Mouse (Mus musculus): ENCODE results near the gene Pibf1. TPM values are rescaled to one million over a fixed set of nuclear protein-coding genes. Genes with fewer than 3 reads are reported as not detected.

The Pibf1 gene
- total and polyA plus RNA-seq, 3 experiments: 8.4 to 11.0 TPM; not detected in 1

DNA sequence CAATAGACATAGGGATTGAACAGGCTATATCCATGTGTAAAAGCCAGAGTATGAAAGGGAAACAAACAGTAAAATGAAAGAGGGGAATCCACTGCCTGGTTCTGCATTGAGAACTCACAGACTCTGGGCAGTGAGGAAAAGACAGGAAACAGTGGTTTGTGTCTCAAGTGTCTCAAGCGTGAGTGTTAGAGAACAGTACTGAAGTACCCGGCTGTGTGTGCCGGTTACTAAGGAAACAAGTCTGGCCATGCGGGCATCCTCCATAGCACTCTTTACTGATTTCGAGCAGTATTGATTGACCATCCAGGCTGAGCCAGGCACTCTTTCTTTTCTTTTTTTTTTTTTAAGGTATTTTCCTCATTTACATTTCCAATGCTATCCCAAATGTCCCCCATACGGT is 60.7 kb downstream of the Pibf1 start:
- Histone ChIP-seq H3K4me1 (ENCODE audit: control insufficient read depth in 1 of 2, insufficient read depth in 2 of 2, low read length in 2 of 2) (no peaks in the 10 kb centered on the region), H3K79me2 (ENCODE audit: control insufficient read depth, insufficient read depth, low read length, poor library complexity) (no peaks in the 10 kb centered on the region), H3K9ac (ENCODE audit: control insufficient read depth, low read depth, low read length, poor library complexity, severe bottlenecking) (no peak overlapping the region), H3K27me3 (ENCODE audit: control insufficient read depth in 1 of 2, insufficient read depth in 2 of 2, low read length in 2 of 2) (no peaks in the 10 kb centered on the region), H3K36me3 (ENCODE audit: control insufficient read depth in 1 of 2, insufficient read depth in 2 of 2, low read length in 2 of 2) (peaks cover 0 to 9% of the 10 kb centered on the region in 2 experiments; a peak in 2 of 4 replicates), H3K27ac (ENCODE audit: control insufficient read depth, low read depth, low read length) (no peak overlapping the region), H3K4me3 (ENCODE audit: control insufficient read depth in 1 of 2, insufficient read depth in 1 of 2, low read depth in 2 of 2, low read length in 2 of 2) (no peak overlapping the region), H3K9me3 (replicated peaks; ENCODE audit: insufficient read depth, low read length) (no peaks in the 10 kb centered on the region)
- DNase-seq (ENCODE audit: low read depth, low spot score): no peak
- TF ChIP-seq SIN3A (IDR thresholded peaks at IDR 0.05; ENCODE audit: low read length): no peak
- no peak for TF ChIP-seq ZNF384 (IDR thresholded peaks at IDR 0.05; ENCODE audit: low read depth, low read length)

DNA sequence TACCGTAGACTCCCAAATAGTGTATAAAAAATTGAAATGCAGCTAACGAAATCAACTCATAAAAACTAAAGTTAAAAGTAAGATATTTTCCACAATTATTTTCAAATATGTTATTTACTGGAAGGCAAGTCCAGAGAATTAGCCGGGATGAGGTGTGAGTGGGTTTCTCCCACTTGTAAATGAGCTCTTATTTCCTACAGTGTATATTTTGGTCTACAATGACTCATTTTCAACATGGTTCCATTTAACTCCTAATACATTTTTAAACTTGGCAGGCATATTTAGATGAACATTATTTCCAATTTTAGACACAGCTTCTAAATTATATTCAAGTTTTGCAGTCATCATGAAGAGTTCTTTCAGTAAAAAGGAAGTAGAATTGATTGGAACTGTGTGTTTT is 63.8 kb downstream of the Pibf1 start:
- H3K27me3 ChIP-seq (ENCODE audit: control insufficient read depth in 1 of 2, insufficient read depth in 2 of 2, low read length in 2 of 2): no peaks in the 10 kb centered on the region
- no peak overlapping the region for H3K4me3 ChIP-seq (ENCODE audit: control insufficient read depth in 1 of 2, insufficient read depth in 1 of 2, low read depth in 2 of 2, low read length in 2 of 2)
- no peak for DNase-seq (ENCODE audit: low read depth, low spot score)
- H3K4me1 ChIP-seq (ENCODE audit: control insufficient read depth in 1 of 2, insufficient read depth in 2 of 2, low read length in 2 of 2): no peaks in the 10 kb centered on the region
- H3K79me2 ChIP-seq (ENCODE audit: control insufficient read depth, insufficient read depth, low read length, poor library complexity): no peaks in the 10 kb centered on the region
- H3K36me3 ChIP-seq (ENCODE audit: control insufficient read depth in 1 of 2, insufficient read depth in 2 of 2, low read length in 2 of 2): peaks cover 0 to 4% of the 10 kb centered on the region in 2 experiments; a peak in 2 of 4 replicates
- H3K9ac ChIP-seq (ENCODE audit: control insufficient read depth, low read depth, low read length, poor library complexity, severe bottlenecking): no peak overlapping the region
- H3K9me3 ChIP-seq (replicated peaks; ENCODE audit: insufficient read depth, low read length): no peaks in the 10 kb centered on the region
- H3K27ac ChIP-seq (ENCODE audit: control insufficient read depth, low read depth, low read length): no peak overlapping the region
- TF ChIP-seq POLR2AphosphoS2 (IDR thresholded peaks at IDR 0.05; ENCODE audit: low read length) (no peak), CTCF (IDR thresholded peaks at IDR 0.05 in 2 of 3, conservative IDR thresholded peaks at IDR 0.05 in 1 of 3; ENCODE audit: control insufficient read depth in 1 of 3, insufficient read depth in 1 of 3, low read depth in 2 of 3, low read length in 3 of 3, poor library complexity in 1 of 3, severe bottlenecking in 1 of 3) (no peak), USF2 (IDR thresholded peaks at IDR 0.05; ENCODE audit: borderline replicate concordance in 1 of 2, insufficient read depth in 1 of 2, low read depth in 1 of 2, low read length in 2 of 2) (no peak), ETS1 (IDR thresholded peaks at IDR 0.05; ENCODE audit: low read depth, low read length) (no peak), NRF1 (IDR thresholded peaks at IDR 0.05; ENCODE audit: insufficient read depth, low read depth, low read length, poor library complexity, severe bottlenecking) (no peak), MAX (IDR thresholded peaks at IDR 0.05; ENCODE audit: low read length) (no peak), ZMIZ1 (IDR thresholded peaks at IDR 0.05; ENCODE audit: low read depth, low read length) (no peak), SMC3 (IDR thresholded peaks at IDR 0.05; ENCODE audit: low read depth, low read length) (no peak), EP300 (IDR thresholded peaks at IDR 0.05; ENCODE audit: low read depth in 1 of 2, low read length in 2 of 2) (no peak), GATA1 (IDR thresholded peaks at IDR 0.05; ENCODE audit: low read depth, low read length) (no peak), POLR2A (IDR thresholded peaks at IDR 0.05; ENCODE audit: control insufficient read depth in 1 of 2, insufficient read depth in 1 of 2, low read depth in 1 of 2, low read length in 2 of 2, poor library complexity in 1 of 2) (no peak)

DNA sequence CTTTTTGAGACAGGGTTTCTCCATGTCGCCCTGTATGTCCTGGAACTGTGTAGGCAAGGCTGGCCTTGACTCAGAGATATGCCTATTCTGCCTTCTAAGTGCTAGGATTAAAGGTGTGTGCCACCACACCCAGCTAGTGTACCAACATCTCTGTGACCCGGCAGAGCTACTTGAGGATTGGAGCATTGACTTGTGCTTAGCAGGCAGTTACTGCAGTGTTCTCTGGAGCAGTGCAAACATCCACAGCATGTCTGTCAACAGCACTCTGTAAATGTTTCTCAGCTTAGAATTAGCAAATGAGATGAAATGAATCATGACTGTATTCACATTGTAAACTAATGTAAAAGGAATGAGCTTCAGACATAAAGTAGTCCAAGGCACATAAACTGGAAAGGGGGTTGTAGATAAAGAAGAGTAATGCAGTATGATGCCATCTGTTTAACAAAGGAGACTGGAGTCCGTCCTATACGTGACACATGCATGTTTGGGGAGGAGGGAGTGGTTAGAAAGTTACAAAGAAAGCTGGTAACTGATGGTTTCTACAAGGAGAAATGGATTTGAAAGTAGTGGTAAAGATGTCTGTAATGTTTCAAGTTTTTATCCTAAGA is 75.0 kb downstream of the Pibf1 start:
- no peaks in the 10 kb centered on the region for H3K27me3 ChIP-seq (ENCODE audit: control insufficient read depth in 1 of 2, insufficient read depth in 2 of 2, low read length in 2 of 2)
- no peak overlapping the region for H3K27ac ChIP-seq (ENCODE audit: control insufficient read depth, low read depth, low read length)
- H3K9me3 ChIP-seq (replicated peaks; ENCODE audit: insufficient read depth, low read length): no peaks in the 10 kb centered on the region
- H3K79me2 ChIP-seq (ENCODE audit: control insufficient read depth, insufficient read depth, low read length, poor library complexity): no peaks in the 10 kb centered on the region
- H3K9ac ChIP-seq (ENCODE audit: control insufficient read depth, low read depth, low read length, poor library complexity, severe bottlenecking): no peak overlapping the region
- no peaks in the 10 kb centered on the region for H3K4me1 ChIP-seq (ENCODE audit: control insufficient read depth in 1 of 2, insufficient read depth in 2 of 2, low read length in 2 of 2)
- H3K36me3 ChIP-seq (ENCODE audit: control insufficient read depth in 1 of 2, insufficient read depth in 2 of 2, low read length in 2 of 2): peaks cover 0 to 2% of the 10 kb centered on the region in 2 experiments; a peak in 1 of 4 replicates
- DNase-seq (ENCODE audit: low read depth, low spot score): no peak
- H3K4me3 ChIP-seq (ENCODE audit: control insufficient read depth in 1 of 2, insufficient read depth in 1 of 2, low read depth in 2 of 2, low read length in 2 of 2): no peak overlapping the region
- TF ChIP-seq RCOR1 (IDR thresholded peaks at IDR 0.05; ENCODE audit: low read depth, low read length) (no peak), UBTF (IDR thresholded peaks at IDR 0.05; ENCODE audit: borderline replicate concordance, insufficient read depth, low read depth, low read length) (no peak), ZNF384 (IDR thresholded peaks at IDR 0.05; ENCODE audit: low read depth, low read length) (no peak), MYB (IDR thresholded peaks at IDR 0.05; ENCODE audit: low read depth, low read length) (no peak), NRF1 (IDR thresholded peaks at IDR 0.05; ENCODE audit: insufficient read depth, low read depth, low read length, poor library complexity, severe bottlenecking) (no peak), MAX (IDR thresholded peaks at IDR 0.05; ENCODE audit: low read length) (no peak), SIN3A (IDR thresholded peaks at IDR 0.05; ENCODE audit: low read length) (no peak), TBP (IDR thresholded peaks at IDR 0.05; ENCODE audit: low read depth, low read length) (no peak), SMC3 (IDR thresholded peaks at IDR 0.05; ENCODE audit: low read depth, low read length) (no peak), ZMIZ1 (IDR thresholded peaks at IDR 0.05; ENCODE audit: low read depth, low read length) (no peak), E2F4 (IDR thresholded peaks at IDR 0.05; ENCODE audit: borderline replicate concordance, low read depth, low read length) (no peak), GABPA (IDR thresholded peaks at IDR 0.05; ENCODE audit: low read depth, low read length) (no peak), KAT2A (conservative IDR thresholded peaks at IDR 0.05; ENCODE audit: low read depth, low read length) (no peak), POLR2AphosphoS2 (IDR thresholded peaks at IDR 0.05; ENCODE audit: low read length) (no peak), MAZ (IDR thresholded peaks at IDR 0.05; ENCODE audit: low read depth, low read length) (no peak), HCFC1 (IDR thresholded peaks at IDR 0.05; ENCODE audit: low read depth, low read length) (no peak), TCF12 (IDR thresholded peaks at IDR 0.05; ENCODE audit: low read depth, low read length) (no peak), POLR2AphosphoS5 (IDR thresholded peaks at IDR 0.05; ENCODE audit: borderline replicate concordance, low read depth, low read length) (no peak)
